Mouse (Mus musculus) C2C12 (cell line): Measurements from ENCODE around the gene Glb1. TPM values are rescaled to one million over a fixed set of nuclear protein-coding genes. Genes with fewer than 3 reads are reported as not detected.

Source experiments
- H3K27me3 ChIP-seq: one replicate; pipeline ENCODE4 v1.6.1; 2011; ENCODE audit not compliant: control insufficient read depth, insufficient read depth, insufficient read length
- H3K36me3 ChIP-seq: one replicate; pipeline ENCODE4 v1.6.1; 2011; ENCODE audit not compliant: control insufficient read depth, insufficient read depth
- H3K4me3 ChIP-seq: one replicate; pipeline ENCODE4 v1.5.1; 2011; ENCODE audit warnings: mild to moderate bottlenecking, control low read depth; ENCODE audit not compliant: poor library complexity, insufficient read depth, severe bottlenecking
- H3K79me2 ChIP-seq: one replicate; pipeline ENCODE4 v1.6.1; 2011; ENCODE audit not compliant: control insufficient read depth, insufficient read depth
- H3K79me3 ChIP-seq: one replicate; pipeline ENCODE4 v1.6.1; 2011; ENCODE audit warnings: low read depth, control low read depth
- H3ac ChIP-seq: one replicate; pipeline ENCODE3; 2011; ENCODE audit warnings: low read depth; ENCODE audit not compliant: control insufficient read depth, insufficient read length
- CEBPB ChIP-seq: IDR thresholded peaks from one replicate; pipeline ENCODE4 v1.6.1; 2011; ENCODE audit warnings: low read depth, mild to moderate bottlenecking, control low read depth, moderate library complexity
- CTCF ChIP-seq: IDR thresholded peaks from one replicate; pipeline ENCODE4 v1.5.1; 2011; ENCODE audit not compliant: control insufficient read depth, insufficient read depth, insufficient read length
- FOSL1 ChIP-seq: IDR thresholded peaks from one replicate; pipeline ENCODE4 v1.8.0; 2011; ENCODE audit warnings: mild to moderate bottlenecking, low read length; ENCODE audit not compliant: poor library complexity, insufficient read depth, severe bottlenecking
- MAX ChIP-seq: IDR thresholded peaks from one replicate; pipeline ENCODE4 v1.6.1; 2011; ENCODE audit warnings: mild to moderate bottlenecking, control low read depth
- MYOD1 ChIP-seq: IDR thresholded peaks from one replicate; pipeline ENCODE4 v1.6.1; 2011; ENCODE audit warnings: low read depth; ENCODE audit not compliant: control insufficient read depth, insufficient read length
- MYOG ChIP-seq: IDR thresholded peaks from one replicate; pipeline ENCODE4 v1.6.1; 2011; ENCODE audit not compliant: control insufficient read depth, insufficient read length; ENCODE audit errors: extremely low read depth
- USF1 ChIP-seq: IDR thresholded peaks from one replicate; pipeline ENCODE4 v1.6.1; 2011; ENCODE audit warnings: low read depth, mild to moderate bottlenecking, control low read depth, moderate library complexity
- polyA plus RNA-seq: library from polyadenylated mRNA; unstranded; fragments of >200 nt; fragmentation: generic; extraction: Trizol; gene quantifications from one replicate; pipeline ENCODE4 v1.2.1, GENCODE M21; 2012; ENCODE audit warnings: missing spikeins

Glb1 gene
- polyA plus RNA-seq, 1 experiment, result 21.1 TPM

GRCm38 (mm10) chr9:114443351-114443750 lies 42.5 kb downstream of the Glb1 start:
- Histone ChIP-seq H3K79me2 (no peaks in the 10 kb centered on the region), H3ac (no peak overlapping the region), H3K27me3 (no peaks in the 10 kb centered on the region), H3K36me3 (no peaks in the 10 kb centered on the region), H3K79me3 (no peaks in the 10 kb centered on the region), H3K4me3 (no peak overlapping the region)
- TF ChIP-seq MYOG (no peak), CTCF (no peak), FOSL1 (no peak), MAX (no peak), MYOD1 (no peak), CEBPB (no peak), USF1 (no peak)

- H3K36me3 ChIP-seq, result no peaks in the 10 kb centered on the region
- TF ChIP-seq CTCF (no peak), MAX (no peak), FOSL1 (no peak), MYOD1 (no peak), CEBPB (no peak), MYOG (no peak), USF1 (no peak)
- H3K4me3 ChIP-seq, result no peak overlapping the region
- H3K79me2 ChIP-seq, result no peaks in the 10 kb centered on the region
- H3K27me3 ChIP-seq, result no peaks in the 10 kb centered on the region
- no peaks in the 10 kb centered on the region for H3K79me3 ChIP-seq
- no peak overlapping the region for H3ac ChIP-seq
Measured at GRCm38 (mm10) chr9:114446887-114447286, 46.0 kb downstream of the Glb1 start.

- no peak overlapping the region for H3ac ChIP-seq
Measured at GRCm38 (mm10) chr9:114448700-114449099, 47.8 kb downstream of the Glb1 start.

GRCm38 (mm10) chr9:114449120-114449754 lies 48.4 kb downstream of the Glb1 start:
- no peaks in the 10 kb centered on the region for H3K79me2 ChIP-seq
- no peak overlapping the region for H3K4me3 ChIP-seq
- TF ChIP-seq FOSL1 (no peak), CEBPB (no peak), MYOG (no peak), MAX (no peak), MYOD1 (no peak), USF1 (no peak), CTCF (no peak)
- no peak overlapping the region for H3ac ChIP-seq
- no peaks in the 10 kb centered on the region for H3K79me3 ChIP-seq
- H3K27me3 ChIP-seq, result no peaks in the 10 kb centered on the region
- no peaks in the 10 kb centered on the region for H3K36me3 ChIP-seq

More at GRCm38 (mm10) chr9:114448700-114449099, 47.8 kb downstream of the Glb1 start:
- TF ChIP-seq CEBPB, result no peak
- no peaks in the 10 kb centered on the region for H3K27me3 ChIP-seq
- H3K36me3 ChIP-seq, result no peaks in the 10 kb centered on the region
- H3K79me3 ChIP-seq, result no peaks in the 10 kb centered on the region
- no peaks in the 10 kb centered on the region for H3K79me2 ChIP-seq
- H3K4me3 ChIP-seq, result no peak overlapping the region

DNA sequence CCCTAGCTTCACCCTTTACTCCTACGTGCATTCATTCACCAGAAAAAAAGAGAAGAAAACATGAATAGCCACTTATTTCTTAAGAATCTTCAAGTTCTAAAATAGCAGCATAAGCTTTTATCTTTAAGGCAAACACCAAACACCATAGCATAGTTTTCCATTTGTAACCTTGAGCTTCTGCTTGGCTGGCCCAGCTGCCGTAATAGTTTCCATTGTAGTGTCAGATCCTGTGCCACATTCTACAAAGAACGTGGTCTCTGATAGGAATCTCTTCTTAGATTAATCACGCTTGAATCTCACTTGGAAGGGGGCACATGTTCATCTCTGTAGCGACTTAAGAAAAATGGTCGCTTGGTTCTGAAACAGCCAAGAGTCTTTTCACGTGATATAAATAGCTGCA lies 50.7 kb downstream of the Glb1 start:
- Histone ChIP-seq H3K36me3 (no peaks in the 10 kb centered on the region), H3K79me3 (no peaks in the 10 kb centered on the region), H3K27me3 (no peaks in the 10 kb centered on the region), H3K79me2 (no peaks in the 10 kb centered on the region), H3K4me3 (no peak overlapping the region), H3ac (no peak overlapping the region)
- no peak for TF ChIP-seq CTCF

DNA sequence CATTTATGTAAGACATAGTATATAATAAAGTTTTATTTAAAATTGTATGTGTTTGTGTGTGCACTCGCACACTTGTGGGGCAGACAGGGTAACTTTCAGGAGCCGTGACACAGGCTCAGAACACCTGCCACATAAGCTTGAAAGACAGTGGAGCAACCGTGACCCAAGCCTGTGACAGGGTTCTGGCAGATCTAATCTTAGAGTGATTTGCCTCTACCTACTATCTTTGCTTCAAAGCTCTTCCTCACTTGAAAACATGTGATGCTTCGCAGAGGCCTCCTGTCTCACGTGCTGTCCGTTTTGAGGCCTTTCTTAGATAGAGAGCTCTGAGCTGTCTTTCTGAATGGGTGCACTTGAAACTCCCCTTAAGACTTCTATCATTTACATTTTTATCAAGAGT lies 51.5 kb downstream of the Glb1 start:
- no peaks in the 10 kb centered on the region for H3K79me3 ChIP-seq
- TF ChIP-seq FOSL1, result no peak
- no peak for TF ChIP-seq CTCF
- no peak for TF ChIP-seq MAX
- TF ChIP-seq MYOG, result no peak
- TF ChIP-seq CEBPB, result no peak
- TF ChIP-seq USF1, result no peak
- TF ChIP-seq MYOD1, result no peak

More for the DNA sequence above, 51.5 kb downstream of the Glb1 start:
- H3ac ChIP-seq, result no peak overlapping the region
- no peaks in the 10 kb centered on the region for H3K36me3 ChIP-seq
- H3K27me3 ChIP-seq, result no peaks in the 10 kb centered on the region
- no peaks in the 10 kb centered on the region for H3K79me2 ChIP-seq
- H3K4me3 ChIP-seq, result no peak overlapping the region
